Comparison of ENCODE assay signal across 23 mouse cellular contexts in genomic region chr7:115475176-115475575, GRCm38 (mm10).
"Had no signal": no experiment of that assay in that cellular context is flagged by ENCODE, and none has a peak within 500 bp of the region (broad histone marks: within the 10 kb centered on the region; RNA-seq: fewer than 3 reads in every experiment).

No protein-coding gene starts in this region.

- H3K9me3 ChIP-seq: heart, embryonic 12.5 days; hindbrain, embryonic 10.5 days; hindbrain, embryonic 12.5 days; intestine, embryonic 15.5 days; liver, embryonic 13.5 days had no signal

- H3K4me1 ChIP-seq: liver, embryonic 13.5 days had no signal

- H3K4me3 ChIP-seq: heart, adult 2 months; heart, embryonic 12.5 days; hindbrain, embryonic 10.5 days; hindbrain, embryonic 12.5 days; intestine, embryonic 15.5 days; layer of hippocampus, adult 2 months; left cerebral cortex, adult 2 months; liver, embryonic 13.5 days had no signal

- ATAC-seq: forebrain, embryonic 16.5 days; hindbrain, embryonic 16.5 days; inflammation-experienced regulatory T-cells, adult 6 months; intestine, embryonic 15.5 days; intestine, postnatal 0 days had no signal

- H3K27me3 ChIP-seq: heart, embryonic 12.5 days; hindbrain, embryonic 12.5 days; intestine, embryonic 15.5 days; liver, embryonic 13.5 days had no signal

- H3K36me3 ChIP-seq: hindbrain, embryonic 10.5 days; hindbrain, embryonic 12.5 days; intestine, embryonic 15.5 days had no signal

- DNase-seq: gastrocnemius, postnatal 14 days; heart, adult 2 months; heart, postnatal 10 days; heart, postnatal 4 days; kidney, adult 18-20 months; kidney, adult 8-10 months; kidney, postnatal 10 days; kidney, postnatal 25 days; kidney, postnatal 4 days; liver; liver, embryonic 13.5 days had no signal

- H3K4me2 ChIP-seq: heart, embryonic 12.5 days; hindbrain, embryonic 12.5 days; hindbrain, embryonic 14.5 days; intestine, embryonic 15.5 days; liver, embryonic 11.5 days; liver, embryonic 13.5 days had no signal

- H3K27ac ChIP-seq: heart, adult 2 months; hindbrain, embryonic 10.5 days; hindbrain, embryonic 12.5 days; hindbrain, embryonic 14.5 days; intestine, embryonic 15.5 days; layer of hippocampus, adult 2 months; left cerebral cortex, adult 2 months; liver, embryonic 13.5 days had no signal

- H3K9ac ChIP-seq: heart, embryonic 12.5 days; hindbrain, embryonic 12.5 days; hindbrain, embryonic 14.5 days; intestine, embryonic 15.5 days; liver, embryonic 13.5 days had no signal
